Mouse (Mus musculus) MEL (cell line): ENCODE results near the gene Eef1akmt3. TPM values are rescaled to one million over a fixed set of nuclear protein-coding genes. Genes with fewer than 3 reads are reported as not detected.

Experiments used
- DNase-seq: peaks from one replicate; pipeline ENCODE4 v3.0.0; 2011; ENCODE audit warnings: low read depth, low spot score
- H3K27ac ChIP-seq: 2 replicates; pipeline ENCODE4 v1.5.1; 2012; ENCODE audit warnings: low read depth, mild to moderate bottlenecking, control low read depth, low read length, moderate library complexity; ENCODE audit not compliant: control insufficient read depth
- H3K27me3 ChIP-seq, 2 experiments: fragments of 150-350 bp in 1 of 2; sonication (generic) in 1 of 2; 2 replicates each; pipeline ENCODE4 v1.6.1; 2012; ENCODE audit warnings: low read length in 2 of 2, mild to moderate bottlenecking in 2 of 2, improper control_type of control experiment in 1 of 2, moderate library complexity in 1 of 2; ENCODE audit not compliant: insufficient read depth in 2 of 2, control insufficient read depth in 1 of 2
- H3K36me3 ChIP-seq, 2 experiments: 2 replicates each; pipeline ENCODE4 v1.6.1; 2012 to 2014; ENCODE audit warnings: low read length in 2 of 2, improper control_type of control experiment in 1 of 2, inconsistent platforms in 1 of 2, mild to moderate bottlenecking in 1 of 2; ENCODE audit not compliant: insufficient read depth in 2 of 2, control insufficient read depth in 1 of 2
- H3K4me1 ChIP-seq, 2 experiments: fragments of 150-350 bp in 1 of 2; sonication (generic) in 1 of 2; 2 replicates each; pipeline ENCODE4 v1.6.1; 2012; ENCODE audit warnings: low read length in 2 of 2, improper control_type of control experiment in 1 of 2, mild to moderate bottlenecking in 1 of 2; ENCODE audit not compliant: insufficient read depth in 2 of 2, control insufficient read depth in 1 of 2
- H3K4me3 ChIP-seq, 2 experiments: fragments of 150-350 bp in 1 of 2; sonication (generic) in 1 of 2; 2 replicates each; pipeline ENCODE4 v1.5.1; 2012; ENCODE audit warnings: low read depth in 2 of 2, low read length in 2 of 2, mild to moderate bottlenecking in 2 of 2, moderate library complexity in 2 of 2, control low read depth in 1 of 2, improper control_type of control experiment in 1 of 2; ENCODE audit not compliant: control insufficient read depth in 1 of 2, insufficient read depth in 1 of 2
- H3K79me2 ChIP-seq: 2 replicates; pipeline ENCODE4 v1.6.1; 2012; ENCODE audit warnings: mild to moderate bottlenecking, low read length, moderate library complexity; ENCODE audit not compliant: control insufficient read depth, poor library complexity, insufficient read depth
- H3K9ac ChIP-seq: 2 replicates; pipeline ENCODE4 v1.6.1; 2012; ENCODE audit warnings: low read depth, mild to moderate bottlenecking, control low read depth, low read length, moderate library complexity; ENCODE audit not compliant: control insufficient read depth, poor library complexity, severe bottlenecking
- H3K9me3 ChIP-seq: fragments of 150-350 bp; sonication (generic); replicated peaks from 2 replicates; pipeline ENCODE4 v1.6.1; 2012; ENCODE audit warnings: mild to moderate bottlenecking, low read length, improper control_type of control experiment, moderate library complexity; ENCODE audit not compliant: insufficient read depth
- BHLHE40 ChIP-seq: IDR thresholded peaks from 2 replicates; pipeline ENCODE4 v1.6.1; 2012; ENCODE audit warnings: low read depth, mild to moderate bottlenecking, inconsistent platforms, low read length, improper control_type of control experiment, borderline replicate concordance
- CHD1 ChIP-seq: IDR thresholded peaks from 2 replicates; pipeline ENCODE4 v1.6.1; 2012; ENCODE audit warnings: low read depth, mild to moderate bottlenecking, inconsistent platforms, low read length, improper control_type of control experiment
- CHD2 ChIP-seq: IDR thresholded peaks from 2 replicates; pipeline ENCODE4 v1.6.1; 2011; ENCODE audit warnings: low read length, improper control_type of control experiment
- CTCF ChIP-seq, 3 experiments: IDR thresholded peaks in 2 of 3; conservative IDR thresholded peaks in 1 of 3; 2 replicates each; pipeline ENCODE4 v1.5.1; 2011 to 2012; ENCODE audit warnings: low read length in 3 of 3, low read depth in 2 of 3, mild to moderate bottlenecking in 2 of 3, improper control_type of control experiment in 1 of 3, inconsistent platforms in 1 of 3, mixed read lengths in 1 of 3, moderate library complexity in 1 of 3; ENCODE audit not compliant: control insufficient read depth in 1 of 3, insufficient read depth in 1 of 3, poor library complexity in 1 of 3, severe bottlenecking in 1 of 3
- E2F4 ChIP-seq: IDR thresholded peaks from 2 replicates; pipeline ENCODE4 v1.6.1; 2011; ENCODE audit warnings: low read depth, low read length, improper control_type of control experiment, borderline replicate concordance
- ELF1 ChIP-seq: IDR thresholded peaks from 2 replicates; pipeline ENCODE4 v1.6.1; 2014; ENCODE audit warnings: low read depth, mild to moderate bottlenecking, inconsistent platforms, low read length, improper control_type of control experiment, moderate library complexity
- EP300 ChIP-seq, 2 experiments: IDR thresholded peaks; 2 replicates each; pipeline ENCODE4 v1.6.1; 2011; ENCODE audit warnings: improper control_type of control experiment in 2 of 2, low read length in 2 of 2, low read depth in 1 of 2, mild to moderate bottlenecking in 1 of 2
- ETS1 ChIP-seq: IDR thresholded peaks from 2 replicates; pipeline ENCODE4 v1.6.1; 2012; ENCODE audit warnings: low read depth, mild to moderate bottlenecking, inconsistent platforms, low read length, improper control_type of control experiment, moderate library complexity
- GABPA ChIP-seq: IDR thresholded peaks from 2 replicates; pipeline ENCODE4 v1.6.1; 2012; ENCODE audit warnings: low read depth, mild to moderate bottlenecking, inconsistent platforms, low read length, improper control_type of control experiment, moderate library complexity
- GATA1 ChIP-seq: IDR thresholded peaks from 2 replicates; pipeline ENCODE4 v1.6.1; 2011; ENCODE audit warnings: low read depth, low read length, improper control_type of control experiment
- HCFC1 ChIP-seq: IDR thresholded peaks from 2 replicates; pipeline ENCODE4 v1.6.1; 2012; ENCODE audit warnings: low read depth, mild to moderate bottlenecking, inconsistent platforms, low read length, improper control_type of control experiment, moderate library complexity
- JUND ChIP-seq: IDR thresholded peaks from 2 replicates; pipeline ENCODE4 v1.6.1; 2011; ENCODE audit warnings: low read depth, mild to moderate bottlenecking, improper control_type of control experiment, low read length
- KAT2A ChIP-seq: conservative IDR thresholded peaks from 2 replicates; pipeline ENCODE4 v1.6.1; 2012; ENCODE audit warnings: low read depth, low read length, improper control_type of control experiment, inconsistent platforms
- MAFK ChIP-seq: IDR thresholded peaks from 2 replicates; pipeline ENCODE4 v1.6.1; 2011; ENCODE audit warnings: low read depth, mild to moderate bottlenecking, low read length, improper control_type of control experiment, borderline replicate concordance
- MAX ChIP-seq: IDR thresholded peaks from 2 replicates; pipeline ENCODE4 v1.6.1; 2011; ENCODE audit warnings: low read length, improper control_type of control experiment
- MEF2A ChIP-seq: IDR thresholded peaks from 2 replicates; pipeline ENCODE4 v1.6.1; 2014; ENCODE audit warnings: low read depth, mild to moderate bottlenecking, inconsistent platforms, low read length, improper control_type of control experiment; ENCODE audit not compliant: poor library complexity, insufficient replicate concordance, severe bottlenecking; ENCODE audit errors: extremely low read depth
- MXI1 ChIP-seq: IDR thresholded peaks from 2 replicates; pipeline ENCODE4 v1.6.1; 2011; ENCODE audit warnings: mild to moderate bottlenecking, low read depth, low read length, improper control_type of control experiment
- MYB ChIP-seq: IDR thresholded peaks from 2 replicates; pipeline ENCODE4 v1.6.1; 2011; ENCODE audit warnings: mild to moderate bottlenecking, low read depth, low read length, improper control_type of control experiment
- MYC ChIP-seq: IDR thresholded peaks from 2 replicates; pipeline ENCODE4 v1.6.1; 2011; ENCODE audit warnings: low read depth, mild to moderate bottlenecking, low read length, improper control_type of control experiment, moderate library complexity
- NRF1 ChIP-seq: IDR thresholded peaks from 2 replicates; pipeline ENCODE4 v1.6.1; 2014; ENCODE audit warnings: low read depth, mild to moderate bottlenecking, inconsistent platforms, low read length, improper control_type of control experiment, moderate library complexity; ENCODE audit not compliant: poor library complexity, insufficient read depth, severe bottlenecking
- POLR2A ChIP-seq, 2 experiments: IDR thresholded peaks; 2 replicates each; pipeline ENCODE4 v1.6.1; 2011 to 2012; ENCODE audit warnings: low read length in 2 of 2, mild to moderate bottlenecking in 2 of 2, control low read depth in 1 of 2, improper control_type of control experiment in 1 of 2, low read depth in 1 of 2, moderate library complexity in 1 of 2; ENCODE audit not compliant: control insufficient read depth in 1 of 2, insufficient read depth in 1 of 2, poor library complexity in 1 of 2
- POLR2AphosphoS2 ChIP-seq: IDR thresholded peaks from 2 replicates; pipeline ENCODE4 v1.6.1; 2011; ENCODE audit warnings: low read length, improper control_type of control experiment
- POLR2AphosphoS5 ChIP-seq: IDR thresholded peaks from 2 replicates; pipeline ENCODE4 v1.6.1; 2012; ENCODE audit warnings: low read depth, borderline replicate concordance, mild to moderate bottlenecking, inconsistent platforms, low read length, moderate library complexity, mixed read lengths
- RAD21 ChIP-seq: IDR thresholded peaks from 2 replicates; pipeline ENCODE4 v1.6.1; 2011; ENCODE audit warnings: mild to moderate bottlenecking, low read depth, low read length, improper control_type of control experiment
- RCOR1 ChIP-seq: IDR thresholded peaks from 2 replicates; pipeline ENCODE4 v1.6.1; 2012; ENCODE audit warnings: low read depth, mild to moderate bottlenecking, inconsistent platforms, low read length, improper control_type of control experiment
- SIN3A ChIP-seq: IDR thresholded peaks from 2 replicates; pipeline ENCODE4 v1.6.1; 2012; ENCODE audit warnings: low read length, improper control_type of control experiment, inconsistent platforms
- SMC3 ChIP-seq: IDR thresholded peaks from 2 replicates; pipeline ENCODE4 v1.6.1; 2011; ENCODE audit warnings: low read depth, low read length, improper control_type of control experiment
- TAL1 ChIP-seq: IDR thresholded peaks from 2 replicates; pipeline ENCODE4 v1.6.1; 2012; ENCODE audit warnings: mild to moderate bottlenecking, inconsistent platforms, low read length, moderate library complexity, mixed read lengths
- TBP ChIP-seq: IDR thresholded peaks from 2 replicates; pipeline ENCODE4 v1.8.0; 2011; ENCODE audit warnings: low read depth, low read length, improper control_type of control experiment
- TCF12 ChIP-seq: IDR thresholded peaks from 2 replicates; pipeline ENCODE4 v1.6.1; 2014; ENCODE audit warnings: low read depth, mild to moderate bottlenecking, inconsistent platforms, low read length, improper control_type of control experiment, moderate library complexity
- UBTF ChIP-seq: IDR thresholded peaks from 2 replicates; pipeline ENCODE4 v1.6.1; 2012; ENCODE audit warnings: low read depth, mild to moderate bottlenecking, inconsistent platforms, low read length, improper control_type of control experiment, moderate library complexity, borderline replicate concordance; ENCODE audit not compliant: insufficient read depth
- USF1 ChIP-seq: IDR thresholded peaks from 2 replicates; pipeline ENCODE4 v1.6.1; 2014; ENCODE audit warnings: low read depth, mild to moderate bottlenecking, inconsistent platforms, low read length, improper control_type of control experiment, moderate library complexity
- USF2 ChIP-seq, 2 experiments: IDR thresholded peaks; 2 replicates each; pipeline ENCODE4 v1.6.1; 2011 to 2012; ENCODE audit warnings: improper control_type of control experiment in 2 of 2, low read length in 2 of 2, borderline replicate concordance in 1 of 2, inconsistent platforms in 1 of 2, low read depth in 1 of 2, mild to moderate bottlenecking in 1 of 2; ENCODE audit not compliant: insufficient read depth in 1 of 2
- ZC3H11A ChIP-seq: IDR thresholded peaks from 2 replicates; pipeline ENCODE4 v1.6.1; 2012; ENCODE audit warnings: low read depth, mild to moderate bottlenecking, inconsistent platforms, low read length, improper control_type of control experiment
- ZKSCAN1 ChIP-seq: IDR thresholded peaks from 2 replicates; pipeline ENCODE4 v1.6.1; 2012; ENCODE audit warnings: low read depth, mild to moderate bottlenecking, inconsistent platforms, low read length, improper control_type of control experiment, moderate library complexity
- ZMIZ1 ChIP-seq: IDR thresholded peaks from 2 replicates; pipeline ENCODE4 v1.6.1; 2012; ENCODE audit warnings: low read depth, mild to moderate bottlenecking, inconsistent platforms, low read length, improper control_type of control experiment, moderate library complexity
- ZNF384 ChIP-seq: IDR thresholded peaks from 2 replicates; pipeline ENCODE4 v1.6.1; 2012; ENCODE audit warnings: low read depth, mild to moderate bottlenecking, inconsistent platforms, low read length, improper control_type of control experiment
- polyA plus RNA-seq, 2 experiments: library from polyadenylated mRNA; stranded (reverse) in 1 of 2; unstranded in 1 of 2; fragments of >175 nt in 1 of 2; fragments of >200 nt in 1 of 2; gene quantifications; 2 replicates each; pipeline versions ENCODE4 v1.2.1 to v1.2.4; 2012; ENCODE audit warnings: low replicate concordance in 2 of 2, low read depth in 1 of 2; ENCODE audit not compliant: insufficient read length in 2 of 2, insufficient read depth in 1 of 2, missing spikeins in 1 of 2
- total RNA-seq: library from RNA; depleted of rRNA; stranded (reverse); fragments of 300-350 nt; gene quantifications from 2 replicates; pipeline ENCODE4 v1.2.3, GENCODE M21; 2012

The Eef1akmt3 gene
- total and polyA plus RNA-seq, 3 experiments, result 0.27 to 2.3 TPM; not detected in 1

DNA sequence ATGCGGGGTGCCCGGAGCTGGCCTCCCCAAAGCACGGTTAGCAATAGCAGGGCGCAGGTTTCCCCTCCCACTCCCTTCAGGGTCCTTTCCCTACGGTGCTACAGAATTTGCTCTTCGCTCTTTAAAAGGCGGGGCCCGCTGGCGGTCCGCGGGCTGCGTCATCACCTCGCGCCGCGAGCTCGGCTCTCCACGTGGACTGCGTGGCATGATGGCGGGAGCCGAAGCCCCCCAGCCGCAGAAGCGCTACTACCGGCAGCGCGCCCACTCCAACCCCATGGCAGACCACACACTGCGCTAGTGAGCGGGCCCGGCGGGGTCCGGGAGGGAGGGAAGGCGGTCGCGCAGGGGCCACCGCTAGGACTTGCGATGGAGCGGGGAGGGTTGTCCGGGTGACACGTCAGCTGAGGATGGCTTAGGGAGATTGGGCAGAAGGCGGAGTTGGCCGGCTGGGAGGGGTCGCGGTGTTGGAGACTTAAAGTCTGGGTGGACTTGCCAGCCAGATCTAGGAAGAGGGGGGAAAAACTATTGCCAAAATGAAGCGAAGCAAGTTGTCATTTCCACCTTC, 543 bp upstream of the Eef1akmt3 start:
- Histone ChIP-seq H3K36me3 (no peaks in the 10 kb centered on the region; a peak in 1 of 4 replicates), H3K4me1 (no peaks in the 10 kb centered on the region), H3K4me3 (peak overlapping the region; percentile 88 to 96), H3K9ac (peak overlapping the region; percentile 98), H3K9me3 (no peaks in the 10 kb centered on the region), H3K27me3 (no peaks in the 10 kb centered on the region), H3K27ac (peak overlapping the region; percentile 68), H3K79me2 (peaks cover 4% of the 10 kb centered on the region; the same call in 1 of the 2 replicates)
- DNase-seq, result peak; percentile 95
- no peak for TF ChIP-seq ZNF384
- TF ChIP-seq MXI1, result peak; percentile 100
- TF ChIP-seq CHD2, result no peak
- no peak for TF ChIP-seq KAT2A
- TF ChIP-seq POLR2AphosphoS2, result peak; percentile 48; the same call in 1 of the 2 replicates
- TF ChIP-seq SMC3, result no peak
- no peak for TF ChIP-seq CTCF (IDR thresholded peaks at IDR 0.05 in 2 of 3, conservative IDR thresholded peaks at IDR 0.05 in 1 of 3; ENCODE audit: control insufficient read depth in 1 of 3, insufficient read depth in 1 of 3, low read depth in 2 of 3, low read length in 3 of 3, poor library complexity in 1 of 3, severe bottlenecking in 1 of 3)
- no peak for TF ChIP-seq BHLHE40
- TF ChIP-seq NRF1, result no peak
- peak; percentile 99 for TF ChIP-seq MAX
- peak; percentile 99 for TF ChIP-seq SIN3A
- no peak for TF ChIP-seq ZKSCAN1
- no peak for TF ChIP-seq EP300 (IDR thresholded peaks at IDR 0.05; ENCODE audit: low read depth in 1 of 2, low read length in 2 of 2)
- TF ChIP-seq ELF1, result no peak
- no peak for TF ChIP-seq E2F4
- TF ChIP-seq ZC3H11A, result no peak
- peak; percentile 90 for TF ChIP-seq HCFC1
- no peak for TF ChIP-seq MAFK
- TF ChIP-seq ZMIZ1, result peak; percentile 65; the same call in 1 of the 2 replicates
- TF ChIP-seq GABPA, result no peak
- TF ChIP-seq MYB, result no peak
- TF ChIP-seq MEF2A, result no peak
- no peak for TF ChIP-seq JUND
- TF ChIP-seq GATA1, result no peak
- no peak for TF ChIP-seq TAL1
- no peak for TF ChIP-seq USF2 (IDR thresholded peaks at IDR 0.05; ENCODE audit: borderline replicate concordance in 1 of 2, insufficient read depth in 1 of 2, low read depth in 1 of 2, low read length in 2 of 2)
- peak; percentile 10; the same call in 1 of the 2 replicates for TF ChIP-seq TCF12
- TF ChIP-seq POLR2A (IDR thresholded peaks at IDR 0.05; ENCODE audit: control insufficient read depth in 1 of 2, insufficient read depth in 1 of 2, low read depth in 1 of 2, low read length in 2 of 2, poor library complexity in 1 of 2), result peak; percentile 70 to 78; a peak in 3 of 4 replicates
- no peak for TF ChIP-seq ETS1
- TF ChIP-seq RAD21, result no peak
- no peak for TF ChIP-seq UBTF
- TF ChIP-seq USF1, result peak; percentile 73
- TF ChIP-seq MYC, result peak; percentile 98
- TF ChIP-seq RCOR1, result no peak
- TF ChIP-seq POLR2AphosphoS5, result no peak
- TF ChIP-seq TBP, result no peak
- TF ChIP-seq CHD1, result no peak
